ENCODE assay signal across 22 mouse cellular contexts in the genomic region with DNA sequence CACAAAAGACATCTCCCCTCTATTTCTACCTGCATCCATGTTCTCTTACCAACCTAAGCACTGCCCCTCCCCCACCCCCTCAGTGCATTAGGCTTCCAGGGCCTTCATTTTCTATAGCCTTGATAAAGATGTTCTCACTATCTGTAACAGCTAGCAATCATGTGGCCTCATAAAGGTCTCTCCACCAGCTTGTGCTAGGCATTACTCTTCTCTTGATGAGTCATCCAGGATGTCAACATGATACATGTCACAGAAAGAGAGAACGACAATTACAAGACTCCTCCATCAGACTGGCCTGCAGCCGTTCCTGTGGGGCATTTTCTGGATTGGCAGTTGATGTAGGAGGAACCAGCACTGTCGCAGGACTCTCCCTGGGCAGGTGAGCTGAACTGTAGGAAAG. TPM values are rescaled to one million over a fixed set of nuclear protein-coding genes. Genes with fewer than 3 reads are reported as not detected.
DNase-seq lines count a peak whose midpoint lies in the region; ATAC-seq and TF ChIP-seq lines count a peak whose summit lies in the region.
"Had no signal": no experiment of that assay in that cellular context is flagged by ENCODE, and none has a peak within 500 bp of the region (broad histone marks: within the 10 kb centered on the region; RNA-seq: fewer than 3 reads in every experiment).

No protein-coding gene starts in this region.

- no peaks in the 10 kb centered on the region for H3K9me3 ChIP-seq in intestine, postnatal 0 days (ENCODE audit: control insufficient read depth)
- H3K9me3 ChIP-seq in intestine, embryonic 15.5 days = no peaks in the 10 kb centered on the region
- H3K9me3 ChIP-seq: embryonic facial prominence, embryonic 10.5 days; forebrain, embryonic 13.5 days; heart, embryonic 12.5 days; hindbrain, embryonic 12.5 days had no signal

- no peak overlapping the region for H3K4me3 ChIP-seq in intestine, postnatal 0 days (ENCODE audit: low read depth, low read length)
- H3K4me3 ChIP-seq in intestine, embryonic 15.5 days (replicated peaks) = no peak overlapping the region
- H3K4me3 ChIP-seq: embryonic facial prominence, embryonic 10.5 days; forebrain, embryonic 13.5 days; heart, embryonic 12.5 days; hindbrain, embryonic 12.5 days had no signal

- no peak overlapping the region for H3K9ac ChIP-seq in intestine, postnatal 0 days (ENCODE audit: low read depth, low read length)
- no peak overlapping the region for H3K9ac ChIP-seq in intestine, embryonic 15.5 days
- H3K9ac ChIP-seq: forebrain, embryonic 13.5 days; forebrain, postnatal 0 days; heart, embryonic 12.5 days; hindbrain, embryonic 12.5 days had no signal

- no peak overlapping the region for H3K27ac ChIP-seq in intestine, postnatal 0 days (ENCODE audit: low read depth, low read length)
- H3K27ac ChIP-seq in intestine, embryonic 15.5 days = no peak overlapping the region
- H3K27ac ChIP-seq: embryonic facial prominence, embryonic 10.5 days; forebrain, embryonic 13.5 days; hindbrain, embryonic 12.5 days had no signal

- 54% methylated on average over 3 of the region's 3 CpGs for WGBS in intestine, postnatal 0 days
- WGBS in intestine, embryonic 15.5 days = 69% methylated on average over 3 of the region's 3 CpGs

- H3K36me3 ChIP-seq in intestine, postnatal 0 days (ENCODE audit: control insufficient read depth, insufficient read depth) = no peaks in the 10 kb centered on the region
- H3K36me3 ChIP-seq in intestine, embryonic 15.5 days = no peaks in the 10 kb centered on the region
- H3K36me3 ChIP-seq: embryonic facial prominence, embryonic 10.5 days; heart, embryonic 12.5 days; hindbrain, embryonic 12.5 days had no signal

- no peaks in the 10 kb centered on the region for H3K4me1 ChIP-seq in intestine, postnatal 0 days (replicated peaks; ENCODE audit: control insufficient read depth, insufficient read depth, low read length)
- H3K4me1 ChIP-seq in intestine, embryonic 15.5 days (replicated peaks) = no peaks in the 10 kb centered on the region
- H3K4me1 ChIP-seq: forebrain, embryonic 13.5 days; hindbrain, embryonic 12.5 days had no signal

- no peak overlapping the region for H3K4me2 ChIP-seq in intestine, postnatal 0 days (replicated peaks; ENCODE audit: low read depth)
- no peak overlapping the region for H3K4me2 ChIP-seq in intestine, embryonic 15.5 days (replicated peaks)
- H3K4me2 ChIP-seq: forebrain, embryonic 13.5 days; heart, embryonic 12.5 days; hindbrain, embryonic 12.5 days had no signal

- H3K27me3 ChIP-seq in intestine, postnatal 0 days (replicated peaks; ENCODE audit: control insufficient read depth, insufficient read depth, low read length) = no peaks in the 10 kb centered on the region
- H3K27me3 ChIP-seq in intestine, embryonic 15.5 days (replicated peaks) = no peaks in the 10 kb centered on the region
- H3K27me3 ChIP-seq: forebrain, embryonic 13.5 days; heart, embryonic 12.5 days; hindbrain, embryonic 12.5 days; Patski had no signal

- no peak for TF ChIP-seq CTCF in intestine, postnatal 0 days (IDR thresholded peaks at IDR 0.05; ENCODE audit: low read depth)

- peak; percentile 51; the same call in 1 of the 2 replicates for ATAC-seq in intestine, postnatal 0 days
- ATAC-seq in intestine, embryonic 15.5 days = no peak
- ATAC-seq in activated CD4-positive, CD25-positive, alpha-beta regulatory T cell, adult 4 months = peak; percentile 83
- ATAC-seq in megakaryocyte-erythroid progenitor cell, adult 5-6 weeks (replicated peaks; ENCODE audit: low FRiP score, low TSS enrichment, poor library complexity, severe bottlenecking) = no peak
- ATAC-seq: forebrain, embryonic 13.5 days; forebrain, postnatal 0 days; hindbrain, embryonic 16.5 days; intestine, embryonic 16.5 days; Patski had no signal

- peak; percentile 7 for DNase-seq in CD4-positive helper T cell, adult 2 months (ENCODE audit: low read depth, low spot score)
- DNase-seq in embryo, embryonic 11 days = no peak
- DNase-seq in liver = no peak
- DNase-seq: adrenal gland, postnatal 10 days; cerebellum, adult 18-20 months; cerebellum, adult 9-11 months; cerebellum, postnatal 36 days; forebrain, postnatal 0 days; gastrocnemius, postnatal 14 days; heart, postnatal 36 days; kidney, adult 8-10 months had no signal

RNA-seq across cellular contexts. Expression of a gene that starts 30.3 kb away (rescaled TPM):
- 5.1 and 6.0 TPM in 2 replicates for polyA plus RNA-seq in intestine, postnatal 0 days (2015; fragmentation: Nextera tagmentation; extraction: Ambion mirVana)
- 6.0 and 6.2 TPM in 2 replicates for polyA plus RNA-seq in intestine, embryonic 15.5 days (2015; fragmentation: Nextera tagmentation; extraction: Ambion mirVana)
- 1 to 10 TPM; 7.7 to 8.3 TPM for polyA plus RNA-seq in activated CD4-positive, CD25-positive, alpha-beta regulatory T cell, adult 4 months (2017; shearing (Covaris generic))
- not detected in 2 replicates for total RNA-seq in megakaryocyte-erythroid progenitor cell, adult 5-6 weeks (2014; fragmentation: Nextera tagmentation)
- total RNA-seq in megakaryocyte-erythroid progenitor cell, adult 5-6 weeks (2017) = not detected in 2 replicates

Comparison
In these comparisons a context has a peak if more than half of its experiments do, and no peak if none do; other contexts are left out.
1. ATAC-seq: peak in intestine, postnatal 0 days (single experiment) and activated CD4-positive, CD25-positive, alpha-beta regulatory T cell, adult 4 months (single experiment); none in intestine, embryonic 15.5 days (single experiment) and megakaryocyte-erythroid progenitor cell, adult 5-6 weeks (single experiment).